Mouse (Mus musculus) bone marrow macrophage, adult 2 months (primary cell): ENCODE results near the gene A030003K21Rik.

Source experiments
- CTCF ChIP-seq: IDR thresholded peaks from 2 replicates; pipeline ENCODE4 v1.5.1; 2012; ENCODE audit warnings: low read depth, mild to moderate bottlenecking, low read length, moderate library complexity
- POLR2A ChIP-seq: IDR thresholded peaks from 2 replicates; pipeline ENCODE4 v1.6.1; 2012; ENCODE audit warnings: mild to moderate bottlenecking, low read depth, low read length, borderline replicate concordance

DNA sequence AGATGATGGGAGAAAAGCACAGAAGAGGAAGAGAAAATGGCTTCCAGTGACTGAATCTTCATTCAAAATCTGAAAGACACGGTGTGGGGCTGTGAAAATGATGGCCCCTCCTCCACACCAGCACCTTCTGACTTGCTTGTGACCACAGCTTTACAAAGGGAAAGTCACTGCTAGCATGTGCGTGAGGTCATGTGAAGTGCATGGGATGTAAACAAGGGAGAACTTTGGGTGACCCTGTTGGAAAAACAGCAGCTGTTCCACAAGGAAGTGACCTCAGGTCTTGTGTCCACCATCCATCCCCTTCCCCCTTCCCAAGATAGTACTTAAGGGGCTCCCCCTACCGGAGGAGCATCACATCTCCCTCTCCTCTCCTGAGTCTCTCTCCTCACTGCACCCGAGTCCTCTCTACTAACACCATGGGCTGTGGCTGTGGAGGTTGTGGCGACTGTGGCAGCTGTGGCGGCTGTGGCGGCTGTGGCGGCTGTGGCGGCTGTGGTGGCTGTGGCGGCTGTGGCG is 16.7 kb upstream of the A030003K21Rik start, which contains the start of gene Gm47955:
- TF ChIP-seq CTCF (no peak), POLR2A (no peak)
